20 mouse cellular contexts compared by ENCODE assay signal in genomic region chr13:44279036-44279435, GRCm38 (mm10).
A peak's percentile ranks its signal among the peaks of the same experiment; 100 is the strongest.
DNase-seq lines count a peak whose midpoint lies in the region; ATAC-seq and TF ChIP-seq lines count a peak whose summit lies in the region.
"Had no signal": no experiment of that assay in that cellular context is flagged by ENCODE, and none has a peak within 500 bp of the region (broad histone marks: within the 10 kb centered on the region; RNA-seq: fewer than 3 reads in every experiment).

No protein-coding gene starts in this region.

- H3K36me3 ChIP-seq in heart, embryonic 10.5 days: no peaks in the 10 kb centered on the region
- H3K36me3 ChIP-seq in lung, embryonic 14.5 days (ENCODE audit: insufficient read depth): no peaks in the 10 kb centered on the region
- H3K36me3 ChIP-seq in lung, postnatal 0 days (ENCODE audit: insufficient read depth, low read length): no peaks in the 10 kb centered on the region
- H3K36me3 ChIP-seq in stomach, embryonic 16.5 days (ENCODE audit: control insufficient read depth, insufficient read depth, low read length): no peaks in the 10 kb centered on the region
- H3K36me3 ChIP-seq in stomach, postnatal 0 days (ENCODE audit: control insufficient read depth, insufficient read depth, low read length): no peaks in the 10 kb centered on the region
- H3K36me3 ChIP-seq: heart, embryonic 12.5 days; hindbrain, embryonic 10.5 days; liver, embryonic 12.5 days; lung, embryonic 15.5 days; midbrain, embryonic 15.5 days had no signal

- H3K4me2 ChIP-seq in lung, embryonic 14.5 days: no peak overlapping the region
- H3K4me2 ChIP-seq in lung, postnatal 0 days (replicated peaks; ENCODE audit: low read depth, low read length): no peak overlapping the region
- no peak overlapping the region for H3K4me2 ChIP-seq in stomach, embryonic 16.5 days (ENCODE audit: low read depth, low read length)
- H3K4me2 ChIP-seq in stomach, postnatal 0 days (replicated peaks; ENCODE audit: low read depth): no peak overlapping the region
- H3K4me2 ChIP-seq: heart, embryonic 12.5 days; liver, embryonic 12.5 days; lung, embryonic 15.5 days; midbrain, embryonic 15.5 days had no signal

- H3K9ac ChIP-seq in lung, embryonic 14.5 days: no peak overlapping the region
- H3K9ac ChIP-seq in lung, postnatal 0 days (replicated peaks; ENCODE audit: low read depth): no peak overlapping the region
- H3K9ac ChIP-seq in stomach, embryonic 16.5 days (ENCODE audit: low read length): 0 out of 2 replicates have a peak overlapping the region, but pooled peaks have one; percentile 0
- no peak overlapping the region for H3K9ac ChIP-seq in stomach, postnatal 0 days (ENCODE audit: low read length)
- H3K9ac ChIP-seq: heart, embryonic 12.5 days; liver, embryonic 12.5 days; lung, embryonic 15.5 days; midbrain, embryonic 15.5 days had no signal

- peak; percentile 69 for DNase-seq in heart, embryonic 10.5 days (ENCODE audit: low spot score)
- DNase-seq in heart, adult 18-20 months: no peak
- DNase-seq in lung, embryonic 14.5 days: peak; percentile 22
- no peak for DNase-seq in lung, postnatal 0 days (ENCODE audit: low spot score)
- DNase-seq in stomach, postnatal 0 days (ENCODE audit: low spot score): no peak
- DNase-seq in natural killer cell, adult 2 months (ENCODE audit: low spot score in 2 of 2): no peak
- DNase-seq: adrenal gland, adult 8-10 months; gastrocnemius, postnatal 36 days; kidney, adult 11 months; spleen, adult 18-20 months; thymus, adult 18-20 months; thymus, postnatal 4 days had no signal

- no peak overlapping the region; the same call in 1 of the 2 replicates for H3K4me3 ChIP-seq in heart, embryonic 10.5 days
- H3K4me3 ChIP-seq in lung, embryonic 14.5 days (ENCODE audit: low read depth, low read length): no peak overlapping the region
- H3K4me3 ChIP-seq in lung, postnatal 0 days (ENCODE audit: low read depth, low read length): no peak overlapping the region
- H3K4me3 ChIP-seq in stomach, embryonic 16.5 days (replicated peaks; ENCODE audit: low read length): no peak overlapping the region
- H3K4me3 ChIP-seq in stomach, postnatal 0 days (ENCODE audit: low read depth, low read length): no peak overlapping the region
- H3K4me3 ChIP-seq: heart, embryonic 12.5 days; hindbrain, embryonic 10.5 days; liver, embryonic 12.5 days; lung, embryonic 15.5 days; midbrain, embryonic 15.5 days had no signal

- H3K27me3 ChIP-seq in heart, embryonic 10.5 days (ENCODE audit: insufficient read depth, poor library complexity, severe bottlenecking): no peaks in the 10 kb centered on the region
- H3K27me3 ChIP-seq in lung, embryonic 14.5 days (ENCODE audit: insufficient read depth, low read length): no peaks in the 10 kb centered on the region
- no peaks in the 10 kb centered on the region for H3K27me3 ChIP-seq in lung, postnatal 0 days (replicated peaks; ENCODE audit: insufficient read depth, low read length)
- H3K27me3 ChIP-seq in stomach, embryonic 16.5 days (ENCODE audit: control insufficient read depth, insufficient read depth, low read length): no peaks in the 10 kb centered on the region
- H3K27me3 ChIP-seq in stomach, postnatal 0 days (ENCODE audit: control insufficient read depth, insufficient read depth, low read length): no peaks in the 10 kb centered on the region
- H3K27me3 ChIP-seq: heart, embryonic 12.5 days; liver, embryonic 12.5 days; lung, embryonic 15.5 days; midbrain, embryonic 15.5 days had no signal

- H3K4me1 ChIP-seq in heart, embryonic 10.5 days: peaks cover 15% of the 10 kb centered on the region
- H3K4me1 ChIP-seq in lung, embryonic 14.5 days (ENCODE audit: insufficient read depth): peaks cover 3% of the 10 kb centered on the region; the same call in 1 of the 2 replicates
- no peaks in the 10 kb centered on the region for H3K4me1 ChIP-seq in lung, postnatal 0 days (ENCODE audit: insufficient read depth, low read depth, low read length)
- peaks cover 10% of the 10 kb centered on the region; the same call in 1 of the 2 replicates for H3K4me1 ChIP-seq in stomach, embryonic 16.5 days (ENCODE audit: control insufficient read depth, insufficient read depth, low read length)
- H3K4me1 ChIP-seq in stomach, postnatal 0 days (replicated peaks; ENCODE audit: control insufficient read depth, insufficient read depth): no peaks in the 10 kb centered on the region
- H3K4me1 ChIP-seq: liver, embryonic 12.5 days; midbrain, embryonic 15.5 days had no signal

- no peak for TF ChIP-seq CTCF in lung, embryonic 14.5 days (IDR thresholded peaks at IDR 0.05; ENCODE audit: low read depth)
- no peak for TF ChIP-seq CTCF in lung, postnatal 0 days (IDR thresholded peaks at IDR 0.05)
- no peak for TF ChIP-seq CTCF in stomach, postnatal 0 days (IDR thresholded peaks at IDR 0.05; ENCODE audit: low read depth)

- WGBS in heart, embryonic 10.5 days: 34% methylated on average over 4 of the region's 4 CpGs
- WGBS in lung, embryonic 14.5 days: 27% methylated on average over 4 of the region's 4 CpGs
- 53% methylated on average over 4 of the region's 4 CpGs for WGBS in lung, postnatal 0 days
- WGBS in stomach, embryonic 16.5 days: 38% methylated on average over 4 of the region's 4 CpGs
- WGBS in stomach, postnatal 0 days: 43% methylated on average over 4 of the region's 4 CpGs

- H3K27ac ChIP-seq in heart, embryonic 10.5 days: peak overlapping the region; percentile 47
- no peak overlapping the region for H3K27ac ChIP-seq in lung, embryonic 14.5 days (ENCODE audit: low read depth)
- no peak overlapping the region for H3K27ac ChIP-seq in lung, postnatal 0 days (ENCODE audit: low read length)
- 0 out of 2 replicates have a peak overlapping the region, but pooled peaks have one; percentile 19 for H3K27ac ChIP-seq in stomach, embryonic 16.5 days (ENCODE audit: low read length)
- no peak overlapping the region for H3K27ac ChIP-seq in stomach, postnatal 0 days (replicated peaks)
- H3K27ac ChIP-seq: hindbrain, embryonic 10.5 days; kidney, postnatal 0 days; liver, embryonic 12.5 days; lung, embryonic 15.5 days; midbrain, embryonic 15.5 days had no signal

- ATAC-seq in lung, embryonic 14.5 days (ENCODE audit: insufficient read depth): no peak
- ATAC-seq in lung, postnatal 0 days: no peak
- ATAC-seq in stomach, embryonic 16.5 days (ENCODE audit: insufficient read depth, low FRiP score): no peak
- no peak for ATAC-seq in stomach, postnatal 0 days (ENCODE audit: low FRiP score, low TSS enrichment)
- ATAC-seq: forebrain, embryonic 14.5 days; liver, embryonic 12.5 days; midbrain, embryonic 15.5 days had no signal

- TF ChIP-seq EP300 in lung, postnatal 0 days (IDR thresholded peaks at IDR 0.05): no peak
- no peak for TF ChIP-seq EP300 in stomach, postnatal 0 days (optimal IDR thresholded peaks at IDR 0.05)

- H3K9me3 ChIP-seq in heart, embryonic 10.5 days: no peaks in the 10 kb centered on the region
- H3K9me3 ChIP-seq in lung, embryonic 14.5 days (ENCODE audit: low read depth, low read length): no peaks in the 10 kb centered on the region
- no peaks in the 10 kb centered on the region for H3K9me3 ChIP-seq in lung, postnatal 0 days (ENCODE audit: low read length)
- no peaks in the 10 kb centered on the region for H3K9me3 ChIP-seq in stomach, embryonic 16.5 days (replicated peaks; ENCODE audit: control insufficient read depth, low read length)
- H3K9me3 ChIP-seq in stomach, postnatal 0 days (ENCODE audit: control insufficient read depth, low read length): no peaks in the 10 kb centered on the region
- H3K9me3 ChIP-seq: heart, embryonic 12.5 days; hindbrain, embryonic 10.5 days; liver, embryonic 12.5 days; lung, embryonic 15.5 days; midbrain, embryonic 15.5 days had no signal

Comparison
In these comparisons a context has a peak if more than half of its experiments do, and no peak if none do; other contexts are left out.
1. DNase-seq: peak in heart, embryonic 10.5 days (single experiment) and lung, embryonic 14.5 days (single experiment); none in heart, adult 18-20 months (0 of 2), lung, postnatal 0 days (single experiment), stomach, postnatal 0 days (single experiment) and natural killer cell, adult 2 months (0 of 2).
2. H3K27ac ChIP-seq: peak in heart, embryonic 10.5 days (single experiment) and stomach, embryonic 16.5 days (single experiment); none in lung, embryonic 14.5 days (single experiment), lung, postnatal 0 days (single experiment) and stomach, postnatal 0 days (single experiment).